ENCODE assay signal across 27 mouse cellular contexts in the genomic region with DNA sequence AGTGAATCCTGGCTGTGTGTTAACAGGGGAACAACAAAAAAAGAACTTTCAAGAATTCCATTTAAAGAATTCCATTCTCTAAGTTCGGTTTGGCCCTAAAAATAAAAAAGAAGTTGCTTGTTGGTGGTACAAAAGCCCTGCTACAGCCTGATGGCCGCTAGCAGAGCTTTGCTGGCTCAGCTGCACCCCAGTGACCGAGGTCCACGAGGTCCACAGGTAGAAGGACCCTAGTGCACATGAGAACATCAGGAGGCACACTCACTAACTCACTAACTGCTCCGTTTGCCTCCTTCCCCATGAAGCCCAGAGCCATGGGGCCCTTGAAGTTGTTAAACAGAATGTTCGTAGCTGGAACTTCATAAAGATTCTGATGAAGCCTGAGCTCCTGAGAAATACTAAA. TPM values are rescaled to one million over a fixed set of nuclear protein-coding genes. Genes with fewer than 3 reads are reported as not detected.
DNase-seq lines count a peak whose midpoint lies in the region; ATAC-seq and TF ChIP-seq lines count a peak whose summit lies in the region.
"Had no signal": no experiment of that assay in that cellular context is flagged by ENCODE, and none has a peak within 500 bp of the region (broad histone marks: within the 10 kb centered on the region; RNA-seq: fewer than 3 reads in every experiment).

No protein-coding gene starts in this region.

- peak overlapping the region; percentile 47; the same call in 1 of the 2 replicates for H3K27ac ChIP-seq in heart, embryonic 10.5 days
- H3K27ac ChIP-seq in left cerebral cortex, adult 2 months: peak overlapping the region; percentile 36; the same call in 1 of the 2 replicates
- H3K27ac ChIP-seq in ES-Bruce4 (ENCODE audit: insufficient read depth, low read length): peak overlapping the region; percentile 44
- H3K27ac ChIP-seq in limb, embryonic 10.5 days: peak overlapping the region; percentile 19; the same call in 1 of the 2 replicates
- H3K27ac ChIP-seq: heart, embryonic 15.5 days; midbrain, embryonic 15.5 days had no signal

- TF ChIP-seq CTCF in left cerebral cortex, adult 2 months (IDR thresholded peaks at IDR 0.05): no peak
- TF ChIP-seq CTCF in ES-Bruce4 (IDR thresholded peaks at IDR 0.05; ENCODE audit: low read depth, low read length): no peak

- WGBS in heart, embryonic 10.5 days: 68% methylated on average over 6 of the region's 6 CpGs
- 75% methylated on average over 6 of the region's 6 CpGs for WGBS in limb, embryonic 10.5 days

- peaks cover 73% of the 10 kb centered on the region for H3K4me1 ChIP-seq in heart, embryonic 10.5 days
- H3K4me1 ChIP-seq in ES-Bruce4 (ENCODE audit: control insufficient read depth, insufficient read depth, low read length): peaks cover 9% of the 10 kb centered on the region
- H3K4me1 ChIP-seq in limb, embryonic 10.5 days: peaks cover 45% of the 10 kb centered on the region

- no peak overlapping the region for H3K9ac ChIP-seq in ES-Bruce4 (ENCODE audit: low read depth, poor library complexity, severe bottlenecking)
- H3K9ac ChIP-seq: embryonic facial prominence, embryonic 13.5 days; heart, embryonic 15.5 days; midbrain, embryonic 15.5 days had no signal

- TF ChIP-seq POLR2A in ES-Bruce4 (IDR thresholded peaks at IDR 0.05; ENCODE audit: insufficient read depth, low read length): no peak

- peaks cover 10% of the 10 kb centered on the region for H3K36me3 ChIP-seq in heart, embryonic 10.5 days
- no peaks in the 10 kb centered on the region for H3K36me3 ChIP-seq in ES-Bruce4 (ENCODE audit: control insufficient read depth, insufficient read depth, low read length, poor library complexity, severe bottlenecking)
- H3K36me3 ChIP-seq in limb, embryonic 10.5 days: peaks cover 65% of the 10 kb centered on the region
- H3K36me3 ChIP-seq: heart, embryonic 15.5 days; midbrain, embryonic 15.5 days had no signal

- intact Hi-C loops in left cerebral cortex, adult 2 months (cut with DNase I): no loop called here
- intact Hi-C loops in left cerebral cortex, postnatal 10 days (cut with DNase I): no loop called here

- DNase-seq in heart, embryonic 10.5 days (ENCODE audit: low spot score): no peak
- DNase-seq in heart, adult 8-10 months (ENCODE audit: low spot score): no peak
- DNase-seq in left cerebral cortex, adult 2 months (ENCODE audit: extremely low spot score in 1 of 2, low spot score in 2 of 2): no peak
- no peak for DNase-seq in left cerebral cortex, postnatal 10 days (ENCODE audit: extremely low spot score in 1 of 2, low spot score in 2 of 2)
- DNase-seq in limb, embryonic 10.5 days (ENCODE audit: low spot score): no peak
- DNase-seq: adrenal gland, postnatal 25 days; cerebellum, adult 2 months; layer of hippocampus, postnatal 36 days; left cerebral cortex, postnatal 4 days; retina, postnatal 1 day; right cerebral cortex, postnatal 4 days; thymus, adult 2 months had no signal

- H3K9me3 ChIP-seq in heart, embryonic 10.5 days: no peaks in the 10 kb centered on the region
- no peaks in the 10 kb centered on the region for H3K9me3 ChIP-seq in ES-Bruce4 (replicated peaks; ENCODE audit: control insufficient read depth, insufficient read depth, low read length, poor library complexity, severe bottlenecking)
- H3K9me3 ChIP-seq in limb, embryonic 10.5 days (replicated peaks): no peaks in the 10 kb centered on the region
- H3K9me3 ChIP-seq: embryonic facial prominence, embryonic 13.5 days; heart, embryonic 15.5 days; midbrain, embryonic 15.5 days had no signal

- no peak for ATAC-seq in erythroblast, adult 5-6 weeks (replicated peaks; ENCODE audit: low FRiP score, poor library complexity, severe bottlenecking)
- ATAC-seq: inflammation-experienced regulatory T-cells, adult 6 months; lung, postnatal 0 days; midbrain, embryonic 15.5 days had no signal

- no peaks in the 10 kb centered on the region for H3K27me3 ChIP-seq in heart, embryonic 10.5 days (ENCODE audit: insufficient read depth, poor library complexity, severe bottlenecking)
- H3K27me3 ChIP-seq in ES-Bruce4 (ENCODE audit: control insufficient read depth, insufficient read depth, low read length, poor library complexity, severe bottlenecking): no peaks in the 10 kb centered on the region
- H3K27me3 ChIP-seq in limb, embryonic 10.5 days (ENCODE audit: low read depth, poor library complexity, severe bottlenecking): no peaks in the 10 kb centered on the region
- H3K27me3 ChIP-seq: embryonic facial prominence, embryonic 13.5 days; heart, embryonic 15.5 days; megakaryocyte, embryonic 14.5 days; midbrain, embryonic 15.5 days had no signal

- no peak overlapping the region for H3K4me3 ChIP-seq in heart, embryonic 10.5 days
- H3K4me3 ChIP-seq in left cerebral cortex, adult 2 months: no peak overlapping the region
- no peak overlapping the region for H3K4me3 ChIP-seq in ES-Bruce4 (ENCODE audit: low read depth, low read length)
- H3K4me3 ChIP-seq in limb, embryonic 10.5 days: no peak overlapping the region
- H3K4me3 ChIP-seq: embryonic facial prominence, embryonic 13.5 days; forebrain, embryonic 10.5 days; heart, embryonic 15.5 days; midbrain, embryonic 15.5 days had no signal

- no peak for TF ChIP-seq EP300 in ES-Bruce4 (IDR thresholded peaks at IDR 0.05; ENCODE audit: insufficient read depth, low read depth, low read length)

RNA-seq across cellular contexts. Expression of gene Snx18, which starts 14.0 kb away (rescaled TPM):
- polyA plus RNA-seq in heart, embryonic 10.5 days (2016; fragmentation: Nextera tagmentation; extraction: Ambion mirVana): 18.0 and 22.4 TPM in 2 replicates
- 10 to 100 TPM; 16.4 to 18.9 (median 18.0) TPM for total RNA-seq in heart, adult 8-10 months (2022)
- total RNA-seq in left cerebral cortex, adult 2 months (2021): 10 to 100 TPM; 22.6 to 22.8 TPM
- 10 to 100 TPM; 19.0 to 20.5 TPM for total RNA-seq in left cerebral cortex, postnatal 10 days (2021)
- polyA plus RNA-seq in ES-Bruce4 (2011; ENCODE audit: insufficient read depth, insufficient read length, low read depth, missing spikeins): 36.7 and 42.4 TPM in 2 replicates
- 21.6 and 22.5 TPM in 2 replicates for polyA plus RNA-seq in limb, embryonic 10.5 days (2016; fragmentation: Nextera tagmentation; extraction: Ambion mirVana)
- total RNA-seq in erythroblast, adult 5-6 weeks (2015; ENCODE audit: low replicate concordance): 13.8 and 16.3 TPM in 2 replicates
- 8.9 and 15.3 TPM in 2 replicates for total RNA-seq in erythroblast, adult 5-6 weeks (2017; ENCODE audit: low replicate concordance)

RNA-seq across cellular contexts. Expression of gene Hspb3, which starts 59.2 kb away (rescaled TPM):
- polyA plus RNA-seq in heart, embryonic 10.5 days (2016; fragmentation: Nextera tagmentation; extraction: Ambion mirVana): 42.9 and 76.4 TPM in 2 replicates
- 10 to 100 TPM; 15.4 to 22.3 (median 18.7) TPM for total RNA-seq in heart, adult 8-10 months (2022)
- total RNA-seq in left cerebral cortex, adult 2 months (2021): 1 to 10 TPM; 6.6 to 8.1 TPM
- total RNA-seq in left cerebral cortex, postnatal 10 days (2021): 1 to 10 TPM; 9.0 to 9.7 TPM
- not detected in 2 replicates for polyA plus RNA-seq in ES-Bruce4 (2011; ENCODE audit: insufficient read depth, insufficient read length, low read depth, missing spikeins)
- polyA plus RNA-seq in limb, embryonic 10.5 days (2016; fragmentation: Nextera tagmentation; extraction: Ambion mirVana): not detected in 2 replicates
- total RNA-seq in erythroblast, adult 5-6 weeks (2015; ENCODE audit: low replicate concordance): not detected in 2 replicates
- total RNA-seq in erythroblast, adult 5-6 weeks (2017; ENCODE audit: low replicate concordance): not detected in 2 replicates
- total RNA-seq: adrenal gland, postnatal 25 days; common myeloid progenitor, adult 5-6 weeks; ES-E14; neutrophil, adult 5-6 weeks had no signal
- polyA plus RNA-seq: forebrain, embryonic 10.5 days; hindbrain, embryonic 11.5 days; inflammation-experienced regulatory T-cells, adult 6 months; large intestine, adult 2 months; midbrain, embryonic 15.5 days; urinary bladder, adult 2 months had no signal

Comparison
In these comparisons a context has a peak if more than half of its experiments do, and no peak if none do; other contexts are left out.
1. RNA of gene Hspb3, which starts 59.2 kb away (total RNA-seq): 15.4 to 22.3 TPM in heart, adult 8-10 months, 9.0 to 9.7 TPM in left cerebral cortex, postnatal 10 days and 6.6 to 8.1 TPM in left cerebral cortex, adult 2 months; not detected in erythroblast, adult 5-6 weeks; every median in the first group is over 4 times any median in the second.
2. Peak in every context shown above with its lines, with median percentiles within 50 percentile points of each other: H3K27ac ChIP-seq.